Mouse (Mus musculus) CH12.LX (cell line): Measurements from ENCODE around the gene Fbxo6.

Experiments used
- CHD1 ChIP-seq: IDR thresholded peaks from 2 replicates; pipeline ENCODE4 v1.6.1; 2012; ENCODE audit warnings: low read depth, low read length, improper control_type of control experiment, inconsistent platforms
- CTCF ChIP-seq, 2 experiments: IDR thresholded peaks in 1 of 2; conservative IDR thresholded peaks in 1 of 2; 2 replicates each; pipeline ENCODE4 v1.5.1; 2011 to 2012; ENCODE audit warnings: low read depth in 2 of 2, low read length in 2 of 2, improper control_type of control experiment in 1 of 2, inconsistent platforms in 1 of 2, mild to moderate bottlenecking in 1 of 2, moderate library complexity in 1 of 2
- EP300 ChIP-seq: IDR thresholded peaks from 2 replicates; pipeline ENCODE4 v1.6.1; 2011; ENCODE audit warnings: low read length, improper control_type of control experiment
- MEF2A ChIP-seq: IDR thresholded peaks from 2 replicates; pipeline ENCODE4 v1.6.1; 2014; ENCODE audit warnings: low read depth, mild to moderate bottlenecking, inconsistent platforms, low read length, improper control_type of control experiment, borderline replicate concordance
- PAX5 ChIP-seq: IDR thresholded peaks from 2 replicates; pipeline ENCODE4 v1.6.1; 2012; ENCODE audit warnings: low read length, inconsistent platforms, mixed read lengths
- POLR2A ChIP-seq: IDR thresholded peaks from 2 replicates; pipeline ENCODE4 v1.6.1; 2011; ENCODE audit warnings: low read depth, mild to moderate bottlenecking, improper control_type of control experiment, low read length
- SIN3A ChIP-seq: IDR thresholded peaks from 2 replicates; pipeline ENCODE4 v1.6.1; 2012; ENCODE audit warnings: low read length, improper control_type of control experiment, inconsistent platforms
- TCF12 ChIP-seq: IDR thresholded peaks from 2 replicates; pipeline ENCODE4 v1.6.1; 2014; ENCODE audit warnings: low read depth, mild to moderate bottlenecking, inconsistent platforms, low read length, improper control_type of control experiment
- ZNF384 ChIP-seq: IDR thresholded peaks from 2 replicates; pipeline ENCODE4 v1.6.1; 2012; ENCODE audit warnings: low read depth, low read length, improper control_type of control experiment, inconsistent platforms

GRCm38 (mm10) chr4:148128672-148129071, 23.3 kb downstream of the Fbxo6 start:
- TF ChIP-seq EP300 = no peak
- TF ChIP-seq PAX5 = no peak
- TF ChIP-seq TCF12 = no peak
- no peak for TF ChIP-seq CTCF (conservative IDR thresholded peaks at IDR 0.05 in 1 of 2, IDR thresholded peaks at IDR 0.05 in 1 of 2; ENCODE audit: low read depth in 2 of 2, low read length in 2 of 2)
- TF ChIP-seq MEF2A = no peak
- no peak for TF ChIP-seq POLR2A
- no peak for TF ChIP-seq ZNF384
- no peak for TF ChIP-seq CHD1
- no peak for TF ChIP-seq SIN3A
